Mouse (Mus musculus) adrenal gland, postnatal 36 days (tissue): Measurements from ENCODE around the gene Rhbdd3. TPM values are rescaled to one million over a fixed set of nuclear protein-coding genes. Genes with fewer than 3 reads are reported as not detected.
A peak's percentile ranks its signal among the peaks of the same experiment; 100 is the strongest.

Experiments
- DNase-seq, 2 experiments: peaks; one replicate each; pipeline ENCODE4 v3.0.0; 2021; ENCODE audit warnings: mixed read lengths in 1 of 2
- total RNA-seq, 2 experiments: library from RNA; stranded (reverse); gene quantifications; 2 replicates each; pipeline ENCODE4 v1.2.3; 2021

Gene Rhbdd3
- total RNA-seq, 2 experiments from 2014 or later = 17.3 to 27.7 TPM

- peak; percentile 89 to 90 for DNase-seq
Measured at GRCm38 (mm10) chr11:5114931-5115581, 16.3 kb downstream of the Rhbdd3 start.

- DNase-seq = no peak
Measured at GRCm38 (mm10) chr11:5125713-5126112, 27.0 kb downstream of the Rhbdd3 start.

- peak; percentile 27 to 37 for DNase-seq
Measured at GRCm38 (mm10) chr11:5129035-5129480, 30.3 kb downstream of the Rhbdd3 start.

DNA sequence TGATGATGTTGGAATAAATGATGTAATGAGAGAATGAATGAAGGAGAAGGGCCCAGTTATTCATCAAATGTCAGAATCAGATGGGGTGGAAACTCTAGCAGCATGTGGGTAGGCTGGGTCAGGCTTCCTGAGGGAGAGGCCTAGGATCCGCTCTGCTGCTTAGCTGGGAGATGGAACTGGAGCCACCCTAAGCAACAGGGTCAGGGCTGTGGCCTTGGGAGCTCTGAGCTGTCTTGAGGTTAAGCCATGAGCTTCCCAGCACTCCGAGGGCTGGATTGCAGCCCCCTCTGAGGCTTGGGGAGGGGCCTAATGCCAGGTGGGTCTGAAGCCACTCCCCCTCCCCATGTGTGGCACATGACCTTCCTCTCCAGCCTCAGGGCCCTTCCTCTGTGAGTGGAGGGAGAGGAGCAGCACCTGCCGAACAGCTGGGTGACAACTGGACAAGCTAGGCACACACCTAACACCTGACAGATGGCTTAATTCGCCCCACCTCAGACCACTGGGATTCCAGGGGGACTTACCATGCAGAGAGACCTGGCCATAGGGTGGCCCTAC, 31.5 kb downstream of the Rhbdd3 start:
- peak; percentile 51 to 53 for DNase-seq

GRCm38 (mm10) chr11:5132751-5133150, 34.0 kb downstream of the Rhbdd3 start:
- DNase-seq = no peak

GRCm38 (mm10) chr11:5135914-5136313, 37.2 kb downstream of the Rhbdd3 start:
- DNase-seq = no peak

DNA sequence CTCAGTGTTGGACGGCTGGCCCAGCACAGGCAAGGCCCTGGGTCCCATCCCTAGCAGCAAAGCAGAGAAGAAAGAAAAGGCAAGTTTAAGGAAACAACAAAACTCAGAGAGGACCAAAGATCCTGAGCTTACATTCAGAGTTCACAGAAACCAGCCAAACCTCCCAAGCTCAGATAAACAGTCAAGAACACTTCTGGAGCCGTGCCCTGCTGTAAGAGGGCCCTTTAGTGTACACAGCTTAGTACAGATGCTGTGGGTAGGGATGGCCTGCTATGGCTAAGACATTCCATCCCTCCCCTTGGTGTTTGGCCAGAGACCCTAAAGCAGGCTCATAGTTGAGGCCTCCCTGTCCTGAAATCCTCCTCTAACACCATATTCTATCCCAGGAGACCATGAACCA, 39.9 kb downstream of the Rhbdd3 start:
- no peak for DNase-seq

- DNase-seq = no peak
Measured at GRCm38 (mm10) chr11:5139372-5139771, 40.6 kb downstream of the Rhbdd3 start.

DNA sequence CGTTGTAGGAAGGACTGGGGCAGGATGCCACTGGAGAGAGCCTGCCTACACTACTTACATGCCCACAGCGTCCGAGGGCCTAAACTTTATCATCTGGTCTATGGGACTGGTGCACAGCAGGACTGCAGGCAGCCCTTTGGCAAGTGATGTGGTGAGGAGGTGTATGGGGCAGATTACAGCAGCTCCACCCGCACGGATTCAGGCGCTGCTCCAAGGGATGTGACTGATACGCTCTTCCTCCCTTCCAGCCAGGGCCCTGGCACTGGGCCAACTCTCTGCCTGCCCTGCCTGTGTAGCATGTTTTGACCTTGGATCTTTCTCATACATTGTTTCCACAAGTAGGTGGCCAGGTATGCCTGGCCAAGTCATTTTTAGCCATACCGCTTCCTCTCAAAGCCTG, 41.9 kb downstream of the Rhbdd3 start:
- DNase-seq = peak; percentile 85 to 89

GRCm38 (mm10) chr11:5141252-5141651, 42.5 kb downstream of the Rhbdd3 start:
- peak in 1 of 2 experiments; percentile 26 for DNase-seq

DNA sequence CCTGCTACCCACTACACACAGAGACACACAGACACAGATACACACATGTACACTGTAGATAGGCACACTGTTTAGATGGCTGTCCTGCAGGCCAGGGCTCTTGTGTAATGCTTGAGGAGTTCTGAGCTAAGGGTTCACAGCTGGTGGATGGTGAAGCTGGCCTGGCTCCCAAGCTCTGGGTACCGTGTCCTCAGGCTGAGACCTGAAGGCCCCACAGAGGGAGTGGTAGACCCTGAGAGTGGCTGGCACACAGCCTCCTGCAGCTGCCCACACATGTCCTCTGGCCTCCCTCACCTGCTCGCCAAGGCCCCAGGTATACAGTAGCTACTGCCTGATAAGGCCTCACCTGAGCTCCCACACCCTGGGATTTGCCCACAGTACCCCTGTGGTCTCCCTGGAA, 43.2 kb downstream of the Rhbdd3 start:
- DNase-seq = no peak

- no peak for DNase-seq
Measured at GRCm38 (mm10) chr11:5145600-5145999, 46.9 kb downstream of the Rhbdd3 start.

GRCm38 (mm10) chr11:5149249-5149648, 50.5 kb downstream of the Rhbdd3 start:
- peak; percentile 17 to 52 for DNase-seq

GRCm38 (mm10) chr11:5149955-5150354, 51.2 kb downstream of the Rhbdd3 start:
- no peak for DNase-seq

DNA sequence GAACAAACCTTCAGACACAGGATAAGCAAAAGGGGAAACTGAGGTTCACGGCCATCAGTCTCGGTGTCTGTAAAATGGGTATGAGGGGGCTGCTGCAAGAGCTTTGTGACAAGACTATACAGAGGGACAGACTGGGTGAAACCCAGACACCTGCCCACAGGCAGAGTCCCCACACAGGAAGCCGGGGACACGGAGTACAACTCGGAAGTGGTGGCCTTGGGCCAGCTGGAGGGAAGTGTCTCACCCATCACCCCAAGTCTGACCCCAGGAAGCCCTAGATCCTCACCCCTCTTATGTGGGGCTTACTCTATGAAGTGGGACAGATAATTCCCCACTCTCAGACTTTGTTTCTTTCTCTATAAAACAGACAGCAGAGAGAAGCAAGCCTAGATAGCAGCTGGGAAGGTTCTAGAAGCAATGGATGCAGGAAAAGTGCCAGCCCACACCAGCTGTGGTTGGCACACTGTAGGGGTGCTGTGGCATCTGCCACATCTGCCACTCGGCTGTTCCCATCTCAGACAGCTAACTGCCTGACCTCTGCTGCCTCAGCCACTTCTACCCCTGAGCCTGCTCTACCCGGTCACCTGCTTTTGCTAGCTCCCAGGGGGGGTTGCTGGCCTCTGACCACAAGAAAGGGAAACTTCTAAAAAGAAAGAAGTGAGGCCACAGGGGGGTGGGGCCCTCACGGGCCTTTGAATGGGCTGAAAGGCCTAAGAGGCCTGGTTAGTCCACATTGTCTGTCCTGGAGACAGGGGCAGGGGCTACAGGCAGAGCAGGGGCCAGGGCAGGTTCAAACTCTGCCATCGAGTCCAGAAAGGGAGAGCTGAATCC, 51.9 kb downstream of the Rhbdd3 start:
- DNase-seq = no peak

- peak in 1 of 2 experiments; percentile 41 for DNase-seq
Measured at GRCm38 (mm10) chr11:5151247-5151630, 52.5 kb downstream of the Rhbdd3 start.

DNA sequence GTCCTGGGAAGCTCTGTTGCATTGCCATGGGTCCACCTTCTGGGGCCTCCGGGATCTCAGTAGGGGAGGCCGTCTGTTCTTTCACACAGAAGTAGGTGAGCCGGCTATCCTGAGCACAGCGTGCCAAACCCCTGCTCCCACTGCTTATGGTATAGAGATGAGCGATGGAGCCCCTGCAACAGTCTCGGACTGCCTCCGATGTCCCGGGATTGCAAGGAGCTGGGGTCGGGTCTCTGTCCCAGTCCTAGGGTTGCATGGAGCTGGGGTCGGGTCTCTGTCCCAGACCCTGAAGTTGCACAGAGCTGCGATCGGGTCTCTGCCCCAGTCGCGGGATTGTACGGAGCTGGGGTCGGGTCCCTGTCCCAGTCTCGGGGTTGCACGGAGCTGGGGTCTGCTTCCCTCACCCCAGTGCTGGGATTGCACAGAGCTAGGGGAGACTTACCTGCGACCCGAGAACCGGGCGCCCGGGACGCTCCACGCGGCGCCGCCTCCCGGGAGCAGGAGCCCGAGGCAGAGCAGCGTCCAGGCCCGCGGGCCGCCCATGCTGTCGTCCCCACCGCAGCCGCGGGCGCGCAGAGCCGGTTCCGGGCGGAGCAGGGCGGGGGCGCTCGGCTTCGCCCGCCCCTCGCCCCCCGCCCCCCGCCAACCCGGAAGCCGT, 53.1 kb downstream of the Rhbdd3 start, which contains the start of gene Emid1:
Gene Emid1 (minus strand): TSS at position 578 of the 658 bp plus-strand sequence.
- peak; percentile 30 to 55 for DNase-seq

GRCm38 (mm10) chr11:5154961-5155805, 56.5 kb downstream of the Rhbdd3 start:
- DNase-seq = peak; percentile 39 to 57
